Mouse (Mus musculus) kidney, postnatal 14 days (tissue): ENCODE data around the gene Eif1b.
"Not testable (repeated sequence)": the region's sequence is repeated elsewhere in the genome, so short reads cannot be mapped to it uniquely, and the experiment has no call there.

ENCODE experiments used
- DNase-seq: peaks from one replicate; pipeline ENCODE4 v3.0.0; 2022; ENCODE audit warnings: mixed read lengths

Gene Eif1b

GRCm38 (mm10) chr9:120527270-120527669 lies 35.2 kb downstream of the Eif1b start:
- DNase-seq, result no peak

- DNase-seq, result no peak
Measured at GRCm38 (mm10) chr9:120527919-120528318, 35.9 kb downstream of the Eif1b start.

- no peak for DNase-seq
Measured at GRCm38 (mm10) chr9:120528815-120529510, 36.9 kb downstream of the Eif1b start.

- DNase-seq, result no peak
Measured at GRCm38 (mm10) chr9:120530471-120530870, 38.4 kb downstream of the Eif1b start.

GRCm38 (mm10) chr9:120532062-120532461 lies 40.0 kb downstream of the Eif1b start:
- no peak for DNase-seq

GRCm38 (mm10) chr9:120532691-120533090 lies 40.7 kb downstream of the Eif1b start:
- DNase-seq, result no peak

- DNase-seq, result not testable (repeated sequence)
Measured at GRCm38 (mm10) chr9:120533446-120533950, 41.5 kb downstream of the Eif1b start.

GRCm38 (mm10) chr9:120539662-120540251 lies 47.7 kb downstream of the Eif1b start, which contains the start of gene Entpd3:
Entpd3 (plus strand) TSS chr9:120539818.
- peak; percentile 20 for DNase-seq

- DNase-seq, result no peak
Measured at GRCm38 (mm10) chr9:120541411-120541810, 49.4 kb downstream of the Eif1b start.

- no peak for DNase-seq
Measured at GRCm38 (mm10) chr9:120542241-120542640, 50.2 kb downstream of the Eif1b start.
